Mouse (Mus musculus): ENCODE results near the gene Mrps23. TPM values are rescaled to one million over a fixed set of nuclear protein-coding genes. Genes with fewer than 3 reads are reported as not detected.

The Mrps23 gene
- total and polyA plus RNA-seq, 3 experiments, result 41.2 to 268 (median 106) TPM

DNA sequence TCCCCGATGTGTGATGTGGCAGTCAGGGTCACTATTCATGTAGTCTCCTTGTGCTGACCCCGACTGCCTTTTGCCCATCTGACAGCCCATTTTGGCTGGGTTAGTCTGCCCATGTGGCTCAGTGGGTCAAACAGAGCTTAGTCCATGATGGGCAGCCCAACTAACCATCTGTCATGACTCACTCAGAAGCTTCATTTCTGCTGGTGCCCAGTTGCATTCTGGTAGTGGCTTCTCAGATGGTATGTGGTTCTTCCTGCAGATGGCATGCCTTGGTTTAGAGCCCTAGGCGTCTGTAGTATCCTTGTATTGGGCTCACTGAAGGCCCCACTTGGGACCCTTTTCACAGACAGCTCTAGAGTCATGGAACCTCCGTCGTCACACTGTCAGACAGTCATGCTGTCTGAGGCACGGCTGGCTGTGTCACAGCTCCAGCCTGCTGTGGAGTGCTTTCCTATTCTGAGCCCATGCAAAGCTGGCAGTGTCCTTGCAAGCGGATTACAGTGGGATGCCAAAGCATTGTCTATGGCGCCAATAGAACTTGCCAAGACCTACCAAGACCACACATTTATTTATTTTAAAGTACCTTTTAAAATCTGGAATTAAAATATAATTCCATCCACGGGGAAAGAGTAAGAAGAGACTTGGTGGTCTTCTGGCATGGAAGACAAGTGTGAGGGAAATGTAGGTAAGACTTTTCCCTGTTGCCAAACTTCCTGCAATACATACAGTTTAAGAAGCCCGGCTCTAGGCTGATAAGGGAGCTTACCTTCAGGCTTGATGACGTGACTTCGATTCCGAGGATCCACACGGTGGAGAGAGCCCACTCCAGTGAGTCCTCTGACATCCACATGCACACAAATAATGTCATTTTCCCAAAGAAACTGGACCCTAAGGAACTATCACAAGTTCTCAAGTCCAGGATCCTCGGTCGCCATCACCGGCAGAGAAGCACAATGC is 23.1 kb downstream of the Mrps23 start:
- Histone ChIP-seq H3K27me3 (ENCODE audit: insufficient read depth, low read length) (peaks cover 40% of the 10 kb centered on the region), H3K4me1 (ENCODE audit: insufficient read depth, low read depth, low read length) (no peaks in the 10 kb centered on the region), H3K36me3 (replicated peaks) (no peaks in the 10 kb centered on the region), H3K4me3 (ENCODE audit: low read depth, low read length) (no peak overlapping the region), H3K9me3 (replicated peaks) (no peaks in the 10 kb centered on the region)
- no peak for ATAC-seq (ENCODE audit: extremely low read depth, insufficient number of reproducible peaks, low FRiP score, poor library complexity, severe bottlenecking)
- TF ChIP-seq CTCF (IDR thresholded peaks at IDR 0.05; ENCODE audit: low read depth, low read length), result no peak
- no peak for TF ChIP-seq POLR2AphosphoS5 (IDR thresholded peaks at IDR 0.05; ENCODE audit: insufficient replicate concordance, low read depth, low read length)
- TF ChIP-seq TAL1 (conservative IDR thresholded peaks at IDR 0.05; ENCODE audit: low read depth, low read length), result no peak
- TF ChIP-seq GATA2 (IDR thresholded peaks at IDR 0.05; ENCODE audit: borderline replicate concordance, low read depth, low read length), result no peak
- TF ChIP-seq GATA1 (IDR thresholded peaks at IDR 0.05; ENCODE audit: borderline replicate concordance, low read length), result no peak
- DNase-seq (ENCODE audit: low spot score), result no peak

GRCm38 (mm10) chr11:88231213-88231790 is 27.1 kb downstream of the Mrps23 start:
- Histone ChIP-seq H3K27me3 (ENCODE audit: insufficient read depth, low read length) (peaks cover 43% of the 10 kb centered on the region), H3K4me3 (ENCODE audit: low read depth, low read length) (no peak overlapping the region), H3K36me3 (replicated peaks) (no peaks in the 10 kb centered on the region), H3K9me3 (replicated peaks) (no peaks in the 10 kb centered on the region), H3K4me1 (ENCODE audit: insufficient read depth, low read depth, low read length) (no peaks in the 10 kb centered on the region)
- ATAC-seq (ENCODE audit: extremely low read depth, insufficient number of reproducible peaks, low FRiP score, poor library complexity, severe bottlenecking) (no peak), DNase-seq (ENCODE audit: low spot score) (no peak)
- TF ChIP-seq GATA2 (IDR thresholded peaks at IDR 0.05; ENCODE audit: borderline replicate concordance, low read depth, low read length) (no peak), GATA1 (IDR thresholded peaks at IDR 0.05; ENCODE audit: borderline replicate concordance, low read length) (no peak), CTCF (IDR thresholded peaks at IDR 0.05; ENCODE audit: low read depth, low read length) (no peak)

DNA sequence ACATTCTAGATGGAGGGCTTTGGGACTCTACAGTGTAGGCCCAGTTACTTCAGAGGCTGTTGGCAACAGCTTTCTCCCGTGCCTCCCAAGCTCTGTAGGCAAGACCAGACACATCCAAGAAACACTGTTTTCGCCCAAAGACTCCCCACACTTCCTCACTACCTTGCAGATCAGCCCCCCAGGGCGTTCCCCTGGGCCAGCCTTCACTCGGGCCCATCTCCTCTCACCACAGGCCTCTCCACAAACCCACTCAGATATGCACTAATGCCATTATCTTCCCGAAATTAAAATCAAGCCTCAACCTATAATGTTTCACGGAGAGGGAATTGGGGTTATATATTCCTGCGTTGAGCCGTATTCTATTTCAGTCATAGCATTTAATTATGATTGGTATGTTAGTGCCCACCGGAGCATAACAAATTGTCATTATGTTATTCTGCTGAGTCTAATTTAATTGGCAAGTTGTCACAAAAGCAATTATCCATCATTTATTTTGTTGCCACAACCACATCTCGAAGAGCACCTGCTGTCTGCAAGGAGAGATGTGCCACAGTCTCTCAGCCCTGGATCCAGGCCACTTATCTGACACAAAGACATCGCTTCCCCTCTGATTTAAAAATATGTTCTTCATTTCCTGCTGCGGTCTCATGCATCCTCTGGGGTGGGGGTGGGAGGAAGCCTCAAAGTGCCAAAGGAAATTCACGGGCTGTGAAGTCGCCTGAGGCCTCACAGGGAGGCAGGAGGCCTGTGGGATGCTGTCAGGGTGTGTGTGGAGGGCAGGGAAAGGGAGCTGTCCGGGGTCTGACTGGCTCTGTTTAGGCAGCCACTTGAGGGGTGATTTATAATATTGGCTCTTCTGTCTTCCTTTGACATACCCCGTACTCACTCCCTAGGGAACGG is 29.6 kb downstream of the Mrps23 start:
- DNase-seq (ENCODE audit: low spot score) (no peak), ATAC-seq (ENCODE audit: extremely low read depth, insufficient number of reproducible peaks, low FRiP score, poor library complexity, severe bottlenecking) (no peak)
- Histone ChIP-seq H3K4me3 (ENCODE audit: low read depth, low read length) (no peak overlapping the region), H3K4me1 (ENCODE audit: insufficient read depth, low read depth, low read length) (no peaks in the 10 kb centered on the region), H3K27me3 (ENCODE audit: insufficient read depth, low read length) (peaks cover 36% of the 10 kb centered on the region), H3K36me3 (replicated peaks) (no peaks in the 10 kb centered on the region), H3K9me3 (replicated peaks) (no peaks in the 10 kb centered on the region)
- TF ChIP-seq GATA2 (IDR thresholded peaks at IDR 0.05; ENCODE audit: borderline replicate concordance, low read depth, low read length) (no peak), TAL1 (conservative IDR thresholded peaks at IDR 0.05; ENCODE audit: low read depth, low read length) (no peak), CTCF (IDR thresholded peaks at IDR 0.05; ENCODE audit: low read depth, low read length) (no peak), POLR2AphosphoS5 (IDR thresholded peaks at IDR 0.05; ENCODE audit: insufficient replicate concordance, low read depth, low read length) (no peak), GATA1 (IDR thresholded peaks at IDR 0.05; ENCODE audit: borderline replicate concordance, low read length) (no peak)

DNA sequence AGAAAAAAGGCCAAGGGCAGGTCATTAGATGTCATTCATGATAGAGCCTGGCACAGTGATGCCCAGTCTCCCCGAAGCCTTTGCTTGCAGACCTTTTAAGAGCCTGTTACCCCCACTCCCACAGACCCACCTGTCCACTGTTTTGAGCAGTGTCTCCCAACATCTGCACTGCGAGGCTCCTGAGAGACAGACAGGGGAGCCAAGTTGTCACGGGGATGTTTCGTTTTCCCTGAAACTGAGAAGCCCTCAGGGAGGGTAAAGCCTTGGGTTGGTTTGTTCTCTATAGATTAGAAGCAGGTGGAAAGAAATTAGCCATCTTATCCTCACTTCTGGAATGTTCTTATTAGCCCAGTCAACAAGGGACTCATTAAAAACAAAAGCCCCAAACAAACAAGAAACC is 30.6 kb downstream of the Mrps23 start:
- no peak for TF ChIP-seq POLR2AphosphoS5 (IDR thresholded peaks at IDR 0.05; ENCODE audit: insufficient replicate concordance, low read depth, low read length)
- TF ChIP-seq GATA1 (IDR thresholded peaks at IDR 0.05; ENCODE audit: borderline replicate concordance, low read length), result no peak
- TF ChIP-seq CTCF (IDR thresholded peaks at IDR 0.05; ENCODE audit: low read depth, low read length), result no peak
- no peak for TF ChIP-seq GATA2 (IDR thresholded peaks at IDR 0.05; ENCODE audit: borderline replicate concordance, low read depth, low read length)
- TF ChIP-seq TAL1 (conservative IDR thresholded peaks at IDR 0.05; ENCODE audit: low read depth, low read length), result no peak
- H3K4me3 ChIP-seq (ENCODE audit: low read depth, low read length), result no peak overlapping the region

GRCm38 (mm10) chr11:88235221-88236203 is 31.3 kb downstream of the Mrps23 start:
- Histone ChIP-seq H3K4me3 (ENCODE audit: low read depth, low read length) (no peak overlapping the region), H3K9me3 (replicated peaks) (no peaks in the 10 kb centered on the region), H3K36me3 (replicated peaks) (no peaks in the 10 kb centered on the region), H3K27me3 (ENCODE audit: insufficient read depth, low read length) (peaks cover 36% of the 10 kb centered on the region), H3K4me1 (ENCODE audit: insufficient read depth, low read depth, low read length) (no peaks in the 10 kb centered on the region)
- no peak for ATAC-seq (ENCODE audit: extremely low read depth, insufficient number of reproducible peaks, low FRiP score, poor library complexity, severe bottlenecking)
- no peak for TF ChIP-seq GATA1 (IDR thresholded peaks at IDR 0.05; ENCODE audit: borderline replicate concordance, low read length)
- no peak for TF ChIP-seq GATA2 (IDR thresholded peaks at IDR 0.05; ENCODE audit: borderline replicate concordance, low read depth, low read length)
- TF ChIP-seq POLR2AphosphoS5 (IDR thresholded peaks at IDR 0.05; ENCODE audit: insufficient replicate concordance, low read depth, low read length), result no peak
- TF ChIP-seq TAL1 (conservative IDR thresholded peaks at IDR 0.05; ENCODE audit: low read depth, low read length), result no peak
- no peak for TF ChIP-seq CTCF (IDR thresholded peaks at IDR 0.05; ENCODE audit: low read depth, low read length)
- DNase-seq (ENCODE audit: low spot score), result no peak

More for the DNA sequence above, 30.6 kb downstream of the Mrps23 start:
- Histone ChIP-seq H3K27me3 (ENCODE audit: insufficient read depth, low read length) (peaks cover 36% of the 10 kb centered on the region), H3K9me3 (replicated peaks) (no peaks in the 10 kb centered on the region), H3K36me3 (replicated peaks) (no peaks in the 10 kb centered on the region), H3K4me1 (ENCODE audit: insufficient read depth, low read depth, low read length) (no peaks in the 10 kb centered on the region)
- ATAC-seq (ENCODE audit: extremely low read depth, insufficient number of reproducible peaks, low FRiP score, poor library complexity, severe bottlenecking) (no peak), DNase-seq (ENCODE audit: low spot score) (no peak)
